Mouse (Mus musculus) layer of hippocampus, adult 9-10 months (tissue): ENCODE measurements at regions not wholly inside any gene's neighbourhood (a gene's known extent, or its start where the extent isn't known, plus 50 kb on each side); places are given as distances from the start of the nearest gene placed in this dataset.

Experiments
- DNase-seq: peaks from one replicate; pipeline ENCODE4 v3.0.0; 2022; ENCODE audit warnings: low spot score

- no peak for DNase-seq
These were observed 131.7 kb upstream of the Sall1 start for GRCm38 (mm10) chr8:89175631-89176030.

DNA sequence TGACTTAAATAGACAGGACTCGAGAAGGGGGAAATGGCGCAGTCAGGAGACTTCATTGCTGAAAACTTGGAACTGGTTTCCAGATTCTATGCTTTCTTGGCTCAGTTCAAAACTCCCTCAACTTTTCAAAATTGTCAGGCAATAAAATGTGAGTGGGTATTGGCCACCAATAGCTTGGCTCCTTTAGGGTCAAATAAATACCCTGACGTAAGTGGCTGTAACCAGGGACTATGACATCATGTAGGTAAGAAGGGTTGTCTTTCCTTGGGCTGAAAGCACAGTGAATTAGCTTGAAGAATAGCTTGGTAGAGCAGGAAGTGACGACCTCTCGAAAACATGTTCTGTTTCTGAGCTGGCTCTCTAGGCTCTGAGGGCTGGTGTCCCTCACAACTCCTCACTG, 127.6 kb upstream of the Sall1 start:
- DNase-seq, result no peak

DNA sequence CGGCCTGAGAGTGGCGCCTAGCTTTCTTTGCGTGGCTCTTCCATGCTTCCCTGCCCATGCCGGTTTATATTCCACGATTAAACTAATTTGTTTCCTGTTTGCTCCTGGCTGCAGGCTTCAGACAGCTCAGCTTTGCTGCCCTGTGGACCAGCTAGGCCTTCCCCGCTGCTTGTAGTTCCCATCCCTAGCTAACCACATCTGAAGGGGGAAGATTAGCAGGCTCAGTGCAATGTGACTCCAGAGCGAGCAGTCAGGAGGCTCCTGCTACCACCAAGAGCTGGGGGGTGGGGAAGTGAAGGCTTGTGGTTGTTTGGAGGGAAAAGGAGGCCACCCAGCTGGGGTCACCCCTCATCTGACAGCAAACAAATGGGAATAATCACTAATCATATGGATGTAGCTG, 125.5 kb upstream of the Sall1 start:
- no peak for DNase-seq

DNA sequence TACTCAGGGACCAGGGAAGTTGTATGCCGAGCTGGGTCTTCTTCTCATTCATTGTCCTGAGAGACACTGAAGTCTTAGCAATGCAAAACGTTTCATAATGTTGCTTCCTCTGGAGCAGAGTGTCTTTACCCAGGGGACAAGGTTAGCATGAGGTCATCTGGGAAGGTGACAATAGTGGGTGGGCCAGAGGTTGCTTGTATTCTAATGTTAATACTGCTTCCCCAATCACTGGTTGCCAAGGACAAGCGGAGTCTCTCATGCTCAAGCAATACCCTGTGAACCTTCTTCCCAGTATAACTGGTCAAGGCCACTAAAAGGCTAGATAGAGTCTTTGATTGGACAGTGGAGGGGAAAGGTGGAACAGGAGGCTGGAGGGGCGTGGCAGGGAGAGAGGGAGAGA, 123.1 kb upstream of the Sall1 start:
- DNase-seq, result no peak

- no peak for DNase-seq
These were observed 112.9 kb upstream of the Sall1 start for GRCm38 (mm10) chr8:89156909-89157308.

DNA sequence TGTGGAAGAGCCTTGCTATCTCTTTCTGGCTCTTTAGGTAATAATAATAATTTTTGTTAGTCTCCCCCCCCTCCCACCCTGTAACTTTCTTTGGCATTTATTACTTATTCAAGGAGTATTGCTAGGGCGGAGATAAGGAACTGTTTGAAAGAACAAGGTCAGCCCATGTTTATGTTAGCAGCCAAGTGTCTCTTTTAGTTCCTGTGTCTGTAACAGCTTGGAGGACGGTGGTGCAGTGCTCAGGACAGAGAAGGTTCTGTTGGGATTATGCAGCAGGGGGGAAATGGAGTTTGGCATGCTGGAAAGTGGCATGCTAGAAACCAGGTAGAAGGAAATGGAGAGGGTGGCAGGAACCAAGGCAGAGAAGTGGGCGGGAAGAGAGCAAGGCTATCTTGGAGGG, 109.6 kb upstream of the Sall1 start:
- DNase-seq, result no peak

- DNase-seq, result no peak
These were observed 109.1 kb upstream of the Sall1 start for GRCm38 (mm10) chr8:89152867-89153595.

DNA sequence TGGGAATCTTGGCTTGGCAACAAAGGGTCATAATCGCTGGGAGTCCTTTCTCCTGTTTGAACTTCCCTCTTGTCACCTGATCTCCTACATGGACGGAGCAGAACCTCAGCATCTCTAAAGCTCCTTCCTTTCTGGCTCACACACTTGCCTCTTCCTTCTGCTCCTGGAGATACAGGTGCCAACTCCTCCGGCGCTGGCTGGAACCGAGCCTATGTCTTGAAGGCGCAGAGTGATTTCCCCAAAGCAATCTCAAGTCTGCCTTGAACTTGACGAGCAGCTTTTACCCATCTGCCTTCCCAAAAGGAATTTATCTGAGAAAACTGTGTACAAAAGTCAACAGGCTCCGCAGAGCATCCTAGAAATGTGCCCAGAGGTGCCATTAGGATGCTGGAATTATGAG, 108.4 kb upstream of the Sall1 start:
- DNase-seq, result no peak

- no peak for DNase-seq
These were observed 107.0 kb upstream of the Sall1 start for GRCm38 (mm10) chr8:89150952-89151351.

DNA sequence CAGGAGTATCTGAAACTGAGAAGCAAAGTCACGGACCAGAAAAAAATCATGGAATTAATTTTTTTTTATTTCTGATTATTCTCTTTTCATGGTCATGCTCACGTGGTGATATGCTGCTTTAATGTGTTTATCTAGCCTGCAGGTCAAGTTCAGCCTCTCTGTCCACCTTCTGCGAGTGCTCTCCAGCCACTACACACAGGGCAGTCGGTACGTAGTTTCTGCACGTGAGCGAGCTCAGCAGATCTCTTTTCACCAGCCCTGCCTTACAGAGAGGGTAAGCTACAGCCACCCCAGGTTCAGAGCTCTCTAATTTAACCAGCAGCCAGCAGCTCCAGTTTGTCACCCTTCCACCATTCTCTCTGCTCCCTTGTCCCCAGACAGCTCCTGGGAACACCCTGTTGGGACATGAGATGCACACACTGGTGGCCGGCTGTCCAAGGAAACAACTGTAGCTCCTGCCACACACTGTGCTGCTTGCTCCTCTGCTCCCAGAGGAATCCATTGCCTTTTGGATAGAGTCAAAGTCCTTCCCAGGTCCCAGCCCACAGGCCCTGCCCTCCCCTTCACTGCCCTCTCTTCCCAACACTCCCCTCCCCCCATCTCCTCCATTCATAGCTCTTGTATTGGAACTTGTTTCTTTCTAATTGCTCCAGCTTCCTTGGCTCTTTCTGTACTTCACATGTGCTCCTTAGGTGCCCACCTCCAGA, 97.7 kb upstream of the Sall1 start:
- DNase-seq, result no peak

- no peak for DNase-seq
These were observed 95.9 kb upstream of the Sall1 start for GRCm38 (mm10) chr8:89139876-89140275.

- no peak for DNase-seq
These were observed 94.6 kb upstream of the Sall1 start for GRCm38 (mm10) chr8:89138416-89139125.

DNA sequence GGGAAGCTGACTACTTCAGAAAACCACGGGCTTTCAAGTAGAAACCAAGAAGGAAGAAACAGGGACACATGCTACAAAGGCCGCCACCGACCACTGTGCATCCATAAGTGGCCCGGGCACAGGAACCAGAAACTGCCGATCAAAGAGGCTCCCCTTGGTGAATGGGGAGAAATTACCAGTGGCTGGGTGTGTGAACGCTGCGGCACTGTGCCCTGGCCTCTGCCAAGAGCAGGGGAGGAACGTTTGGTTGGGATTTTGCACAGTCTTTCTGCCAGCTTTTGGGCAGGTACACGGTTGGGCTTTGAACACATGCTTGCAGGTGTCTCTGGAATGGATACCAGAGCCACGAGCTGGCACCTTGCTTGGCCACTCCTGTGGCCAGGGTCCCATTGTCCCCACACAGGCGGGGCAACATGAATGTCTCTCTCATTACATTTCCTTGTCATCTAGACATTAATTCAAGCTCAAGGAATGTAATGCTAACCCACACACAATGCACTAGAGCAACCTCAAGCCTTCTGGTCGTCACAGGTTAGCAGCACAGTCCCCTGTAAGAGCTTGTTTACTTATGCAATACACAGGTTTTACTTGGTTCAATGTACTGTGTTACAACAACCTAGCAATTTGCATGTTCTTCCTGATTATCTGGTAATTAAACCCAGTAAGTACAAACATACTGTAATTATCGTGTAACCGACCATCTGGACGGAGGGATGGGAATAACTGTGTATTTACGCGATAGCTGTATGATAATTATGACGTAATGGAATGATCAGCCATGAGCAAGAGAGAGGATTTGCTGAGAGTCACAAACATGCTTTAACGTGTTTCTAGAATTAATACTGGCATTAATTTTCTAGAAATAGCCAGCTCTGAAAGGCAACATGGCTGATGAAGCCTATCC, 90.9 kb upstream of the Sall1 start:
- no peak for DNase-seq

DNA sequence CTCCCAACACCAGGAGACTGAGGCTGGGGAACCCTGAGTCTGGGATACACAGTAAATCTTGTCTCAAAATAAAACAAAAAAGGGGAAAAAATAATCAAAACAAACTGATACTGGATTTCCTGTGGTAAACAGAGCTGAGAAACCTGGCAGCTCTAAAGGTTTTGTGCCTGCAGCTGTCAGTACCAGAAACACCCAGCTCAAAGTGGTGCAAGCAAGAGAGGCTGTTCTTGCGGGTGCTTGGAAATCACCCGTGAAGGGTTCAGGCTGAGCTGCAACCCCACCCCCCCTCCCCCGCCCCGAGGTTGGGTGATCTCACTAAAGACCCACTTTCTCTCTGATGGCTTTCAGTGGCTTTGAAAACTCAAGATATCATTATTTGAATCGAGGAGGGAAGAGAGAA, 90.1 kb upstream of the Sall1 start:
- DNase-seq, result no peak

GRCm38 (mm10) chr8:89121051-89121450, 77.1 kb upstream of the Sall1 start:
- DNase-seq, result no peak

DNA sequence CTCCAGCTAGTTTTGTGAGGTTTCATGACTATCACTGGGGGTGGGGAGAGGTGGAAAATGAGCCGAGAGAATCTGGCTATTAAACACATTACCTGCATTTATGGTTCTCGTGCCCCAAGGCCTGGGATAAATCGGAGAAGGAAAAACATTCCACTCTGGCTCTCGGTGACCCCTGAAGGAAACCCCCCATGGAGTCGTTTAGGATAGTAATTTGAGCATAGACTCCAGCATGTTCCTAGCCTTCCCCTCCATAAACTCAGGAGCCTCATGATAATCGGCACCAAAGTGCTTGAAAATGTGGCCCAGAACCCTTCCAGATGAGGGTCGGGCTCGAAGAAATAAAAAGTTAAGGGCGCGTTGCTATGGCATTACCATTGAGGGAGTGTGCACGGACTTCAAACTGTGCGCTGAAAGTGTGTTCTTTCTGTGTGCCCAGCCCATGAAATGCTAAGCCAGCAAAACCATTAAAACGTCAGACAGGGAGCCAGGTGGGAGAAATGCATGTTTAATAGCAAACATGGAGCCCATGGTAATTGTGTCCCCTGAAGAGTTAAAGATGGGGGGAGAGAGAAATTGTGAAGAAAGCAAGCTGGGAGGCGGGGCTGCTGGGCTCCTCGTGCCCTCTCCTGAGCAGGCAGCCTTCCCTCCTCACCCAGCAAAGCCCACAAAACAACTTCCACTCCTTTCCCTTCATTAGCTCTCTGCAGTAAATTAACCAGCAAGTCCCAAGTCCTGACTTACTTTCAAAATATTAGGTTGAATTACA, 64.1 kb upstream of the Sall1 start:
- DNase-seq, result no peak

- no peak for DNase-seq
These were observed 62.4 kb upstream of the Sall1 start for GRCm38 (mm10) chr8:89106346-89106745.

GRCm38 (mm10) chr8:89097396-89097795, 53.4 kb upstream of the Sall1 start:
- no peak for DNase-seq
